Mouse (Mus musculus) liver, postnatal 0 days (tissue): Measurements from ENCODE around the gene Tmprss6.
A peak's percentile ranks its signal among the peaks of the same experiment; 100 is the strongest.

Experiments
- CTCF ChIP-seq: sonication (generic); IDR thresholded peaks from 2 replicates; pipeline ENCODE4 v1.5.1; 2016; ENCODE audit warnings: antibody characterized with exemption, low read depth
- EP300 ChIP-seq: IDR thresholded peaks from 2 replicates; pipeline ENCODE4 v1.6.1; 2016; ENCODE audit warnings: antibody characterized with exemption, low read depth, mild to moderate bottlenecking

DNA sequence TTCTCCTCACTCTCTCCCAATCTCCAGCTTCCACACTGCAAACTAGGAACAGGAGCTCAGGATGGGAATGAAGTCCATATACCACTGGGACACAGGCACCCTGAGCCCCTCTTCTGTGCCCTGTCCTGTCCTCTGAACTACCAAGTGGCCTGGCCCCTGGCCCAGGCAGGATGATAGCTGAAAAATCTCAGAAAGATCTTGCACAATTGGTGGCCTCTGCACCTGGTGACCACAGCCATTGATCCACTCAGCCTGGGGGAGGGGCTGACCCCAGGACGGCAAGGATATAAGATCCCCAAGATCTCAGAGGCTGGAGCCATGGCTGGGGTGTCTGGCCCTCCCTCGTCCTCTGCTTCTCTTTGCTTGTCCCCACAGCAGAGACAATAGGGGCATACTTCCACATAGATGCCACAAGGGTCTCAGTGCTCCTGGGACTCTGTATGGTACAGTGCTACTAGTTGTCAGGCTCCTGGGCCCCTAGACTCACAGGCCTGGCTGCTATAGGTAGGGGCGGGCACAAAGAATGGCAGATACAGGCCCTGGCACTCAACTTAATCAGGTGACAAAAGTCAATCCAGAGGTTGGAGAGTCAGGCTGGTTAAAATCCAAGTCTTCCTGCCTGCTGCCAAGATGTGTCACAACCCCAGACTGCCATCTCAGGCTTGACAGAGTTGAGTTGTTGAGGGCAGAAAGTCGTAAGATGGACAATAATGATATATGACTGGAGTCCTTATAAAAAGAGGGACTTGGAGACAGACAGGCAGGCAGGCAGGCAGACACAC is 2.3 kb upstream of the Tmprss6 start:
- TF ChIP-seq CTCF (no peak), EP300 (peak; percentile 76; the same call in 1 of the 2 replicates)
